Mouse (Mus musculus) adrenal gland, postnatal 25 days (tissue): ENCODE results near the gene Nr1d1. TPM values are rescaled to one million over a fixed set of nuclear protein-coding genes. Genes with fewer than 3 reads are reported as not detected.

Experiments used
- DNase-seq: peaks from one replicate; pipeline ENCODE4 v3.0.0; 2021; ENCODE audit warnings: mixed read lengths
- long read RNA-seq: library from polyadenylated mRNA; stranded (forward); transcript quantifications from one replicate; pipeline ENCODE4 v2.0.0, GENCODE M21; 2021
- total RNA-seq: library from RNA; stranded (reverse); gene quantifications from 2 replicates; pipeline ENCODE4 v1.2.3, GENCODE M21; 2021

The Nr1d1 gene
- total RNA-seq = 234 and 238 TPM in 2 replicates
- long read RNA-seq, transcript Nr1d1-201 (8 exons, 2,721 nt) = major isoform, 6 of 42 reads
- long read RNA-seq, partial matches to known transcripts = 30 of 42 reads
- long read RNA-seq, other reads (novel, unspliced or antisense) = 5 of 42 reads

GRCm38 (mm10) chr11:98774582-98775347 lies at the start of gene Nr1d1:
TSS of gene Nr1d1 (minus strand) at chr11:98775333.
- no peak for DNase-seq

GRCm38 (mm10) chr11:98820968-98821367 lies 45.8 kb upstream of the Nr1d1 start:
- DNase-seq = no peak

- DNase-seq = no peak
Observed at GRCm38 (mm10) chr11:98816706-98817239, 41.6 kb upstream of the Nr1d1 start.

GRCm38 (mm10) chr11:98810686-98811085 lies 35.6 kb upstream of the Nr1d1 start:
- no peak for DNase-seq

- DNase-seq = peak; percentile 98
Observed at GRCm38 (mm10) chr11:98809457-98810290, 34.5 kb upstream of the Nr1d1 start.

GRCm38 (mm10) chr11:98808417-98808816 lies 33.3 kb upstream of the Nr1d1 start:
- DNase-seq = no peak

- DNase-seq = no peak
Observed at GRCm38 (mm10) chr11:98804605-98805004, 29.5 kb upstream of the Nr1d1 start, which contains the start of gene Casc3. TSS of gene Casc3 (plus strand) at chr11:98804905.

- no peak for DNase-seq
Observed at GRCm38 (mm10) chr11:98797909-98798308, 22.8 kb upstream of the Nr1d1 start.

GRCm38 (mm10) chr11:98797306-98797705 lies 22.2 kb upstream of the Nr1d1 start:
- DNase-seq = no peak

GRCm38 (mm10) chr11:98796515-98797216 lies 21.5 kb upstream of the Nr1d1 start:
- peak; percentile 75 for DNase-seq

GRCm38 (mm10) chr11:98795714-98796514 lies 20.8 kb upstream of the Nr1d1 start:
- peak; percentile 41 for DNase-seq

GRCm38 (mm10) chr11:98795015-98795713 lies 20.0 kb upstream of the Nr1d1 start, which contains the start of gene Msl1:
TSS of gene Msl1 (plus strand) at chr11:98795516.
- DNase-seq = peak; percentile 92

- peak; percentile 79 for DNase-seq
Observed at GRCm38 (mm10) chr11:98794469-98795014, 19.4 kb upstream of the Nr1d1 start.

GRCm38 (mm10) chr11:98792081-98792480 lies 16.9 kb upstream of the Nr1d1 start:
- DNase-seq = no peak

GRCm38 (mm10) chr11:98791448-98791847 lies 16.3 kb upstream of the Nr1d1 start:
- DNase-seq = no peak

GRCm38 (mm10) chr11:98790631-98791205 lies 15.6 kb upstream of the Nr1d1 start:
- DNase-seq = no peak

- DNase-seq = no peak
Observed at GRCm38 (mm10) chr11:98789824-98790223, 14.7 kb upstream of the Nr1d1 start.

GRCm38 (mm10) chr11:98789219-98789807 lies 14.2 kb upstream of the Nr1d1 start:
- DNase-seq = no peak

- DNase-seq = peak; percentile 83
Observed at GRCm38 (mm10) chr11:98788550-98789218, 13.6 kb upstream of the Nr1d1 start.
